Mouse (Mus musculus) cerebellum, adult 2 months (tissue): ENCODE results near the gene Eif4ebp2. TPM values are rescaled to one million over a fixed set of nuclear protein-coding genes. Genes with fewer than 3 reads are reported as not detected.

Experiments used
- DNase-seq, 2 experiments: peaks; one replicate each; pipeline ENCODE4 v3.0.0; 2021
- H3K27ac ChIP-seq: fragments of 200-500 bp; 2 replicates; pipeline ENCODE4 v1.5.1; 2012; ENCODE audit warnings: low read length, control low read depth, inconsistent platforms; ENCODE audit not compliant: insufficient read depth
- H3K27me3 ChIP-seq: fragments of 200-500 bp; 2 replicates; pipeline ENCODE4 v1.6.1; 2012; ENCODE audit warnings: inconsistent platforms, mild to moderate bottlenecking, low read length, moderate library complexity; ENCODE audit not compliant: control insufficient read depth, insufficient read depth
- H3K4me1 ChIP-seq: fragments of 200-500 bp; 2 replicates; pipeline ENCODE4 v1.6.1; 2011; ENCODE audit warnings: low read length; ENCODE audit not compliant: control insufficient read depth, insufficient read depth
- H3K4me3 ChIP-seq: fragments of 200-500 bp; replicated peaks from 2 replicates; pipeline ENCODE3; 2011; ENCODE audit warnings: mild to moderate bottlenecking, low read depth, low read length, control low read depth; ENCODE audit not compliant: insufficient read depth
- CTCF ChIP-seq: fragments of 200-500 bp; IDR thresholded peaks from 2 replicates; pipeline ENCODE4 v1.5.1; 2011; ENCODE audit warnings: low read depth, mild to moderate bottlenecking, control low read depth, low read length, moderate library complexity, borderline replicate concordance; ENCODE audit not compliant: insufficient read depth
- POLR2A ChIP-seq: fragments of 200-500 bp; IDR thresholded peaks from 2 replicates; pipeline ENCODE4 v1.6.1; 2011; ENCODE audit warnings: low read length, control low read depth, borderline replicate concordance; ENCODE audit not compliant: insufficient read depth
- WGBS: fragments of 180-500 bp; shearing (Covaris S2); methylation state at CpG from one replicate; pipeline ENCODE4 v1.1.7; 2018; 5-methylcytosine and 5-hydroxymethylcytosine counted together
- polyA plus RNA-seq: library from polyadenylated mRNA; depleted of rRNA; stranded (reverse); fragments of >200 nt; gene quantifications from 2 replicates; pipeline ENCODE4 v1.2.3, GENCODE M21; 2012

The Eif4ebp2 gene
- polyA plus RNA-seq, 1 experiment = 30.4 TPM

DNA sequence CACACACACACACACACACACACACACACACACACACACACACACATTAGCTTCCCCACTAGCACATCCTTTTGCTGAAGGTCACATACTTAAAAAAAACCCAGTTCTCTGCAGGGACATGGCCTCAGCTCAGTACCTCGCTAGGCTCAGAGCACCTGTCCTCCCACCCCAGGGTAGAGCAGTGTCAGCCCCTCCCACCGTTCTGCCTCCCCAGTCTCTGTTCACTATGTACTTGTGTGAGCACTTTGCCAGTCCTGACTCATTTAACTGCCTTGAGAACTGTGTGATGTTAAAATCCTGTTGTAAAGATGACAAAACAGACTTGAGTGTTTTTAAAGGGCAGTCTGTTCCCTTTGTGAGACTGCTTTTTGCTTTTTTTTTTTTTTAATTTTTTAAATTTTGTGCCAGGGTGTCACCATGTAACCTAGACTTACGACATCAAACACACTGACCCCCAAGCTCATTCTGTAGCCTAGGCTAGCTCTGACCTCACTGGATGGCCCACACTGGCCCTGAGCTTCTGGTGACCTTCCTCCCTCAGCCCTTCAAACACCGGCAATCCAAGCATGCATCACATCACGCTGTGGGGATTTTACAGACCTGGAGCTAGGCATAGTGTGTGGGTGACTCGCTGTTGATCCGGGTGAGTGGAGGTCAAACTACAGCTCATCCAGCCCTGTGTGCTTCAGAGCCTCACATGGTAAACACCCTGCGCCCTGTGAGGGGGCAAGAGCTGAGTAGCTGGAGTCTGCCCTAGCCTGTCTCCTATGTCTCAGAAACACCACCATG, 34.3 kb upstream of the Eif4ebp2 start:
- DNase-seq = no peak
- Histone ChIP-seq H3K4me3 (no peak overlapping the region), H3K27me3 (no peaks in the 10 kb centered on the region), H3K27ac (no peak overlapping the region), H3K4me1 (no peaks in the 10 kb centered on the region)
- WGBS = 88% methylated on average over 8 of the region's 8 CpGs
- TF ChIP-seq CTCF (no peak), POLR2A (no peak)

DNA sequence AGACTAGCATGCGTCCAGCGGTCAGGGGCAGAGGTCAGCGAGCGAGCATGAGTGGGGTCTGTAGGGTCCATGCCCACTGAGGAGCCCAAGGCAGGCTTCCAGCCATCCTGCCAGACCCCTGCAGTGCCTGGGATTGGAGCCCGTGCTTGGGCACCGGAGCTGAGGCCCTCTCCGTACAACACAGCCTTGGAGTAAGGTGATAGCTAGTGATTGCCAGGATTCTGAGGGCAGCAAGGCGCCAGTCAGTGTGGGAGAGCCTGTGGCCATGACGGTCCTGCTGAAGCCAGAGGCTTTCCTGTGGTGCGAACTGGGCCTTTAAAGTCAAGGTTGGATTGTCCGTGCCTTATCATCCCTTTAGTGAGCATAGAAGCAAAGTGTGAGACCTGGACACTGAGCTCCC, 32.3 kb upstream of the Eif4ebp2 start:
- H3K27ac ChIP-seq = no peak overlapping the region
- no peak overlapping the region for H3K4me3 ChIP-seq
- TF ChIP-seq CTCF (no peak), POLR2A (no peak)
- H3K4me1 ChIP-seq = no peaks in the 10 kb centered on the region
- no peak for DNase-seq
- no peaks in the 10 kb centered on the region for H3K27me3 ChIP-seq
- 37% methylated on average over 11 of the region's 11 CpGs for WGBS

DNA sequence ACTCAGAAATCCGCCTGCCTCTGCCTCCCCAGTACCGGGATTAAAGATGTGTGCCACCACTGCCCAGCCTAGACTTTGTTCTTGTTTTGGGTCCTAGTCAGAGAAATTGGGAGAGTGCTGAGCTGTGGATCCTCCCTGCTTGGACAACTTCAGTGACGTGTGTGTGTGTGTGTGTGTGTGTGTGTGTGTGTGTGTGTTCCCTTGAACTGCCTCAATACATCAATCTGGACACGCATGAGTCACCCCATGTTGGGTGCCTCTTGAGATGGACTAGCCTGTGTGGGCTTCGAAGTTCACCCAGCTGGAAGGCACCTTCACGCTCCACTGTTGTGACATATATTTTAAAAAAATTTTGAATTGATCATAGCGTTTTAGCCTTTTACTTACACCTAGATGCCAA, 30.3 kb upstream of the Eif4ebp2 start:
- TF ChIP-seq CTCF (no peak), POLR2A (no peak)
- Histone ChIP-seq H3K4me3 (no peak overlapping the region), H3K27ac (no peak overlapping the region), H3K4me1 (no peaks in the 10 kb centered on the region), H3K27me3 (no peaks in the 10 kb centered on the region)
- no peak for DNase-seq
- 82% methylated on average over 7 of the region's 7 CpGs for WGBS

- DNase-seq = no peak
- no peak overlapping the region for H3K4me3 ChIP-seq
Observed at GRCm38 (mm10) chr10:61480488-61480887, 28.0 kb upstream of the Eif4ebp2 start.

GRCm38 (mm10) chr10:61479927-61480326, 27.5 kb upstream of the Eif4ebp2 start:
- no peak for TF ChIP-seq CTCF
- TF ChIP-seq POLR2A = no peak
- 86% methylated on average over 4 of the region's 4 CpGs for WGBS
- H3K27ac ChIP-seq = no peak overlapping the region

More at GRCm38 (mm10) chr10:61480488-61480887, 28.0 kb upstream of the Eif4ebp2 start:
- no peaks in the 10 kb centered on the region for H3K27me3 ChIP-seq
- no peak for TF ChIP-seq CTCF
- no peak for TF ChIP-seq POLR2A
- WGBS = 82% methylated on average over 1 of the region's 1 CpGs
- no peaks in the 10 kb centered on the region for H3K4me1 ChIP-seq
- H3K27ac ChIP-seq = no peak overlapping the region

DNA sequence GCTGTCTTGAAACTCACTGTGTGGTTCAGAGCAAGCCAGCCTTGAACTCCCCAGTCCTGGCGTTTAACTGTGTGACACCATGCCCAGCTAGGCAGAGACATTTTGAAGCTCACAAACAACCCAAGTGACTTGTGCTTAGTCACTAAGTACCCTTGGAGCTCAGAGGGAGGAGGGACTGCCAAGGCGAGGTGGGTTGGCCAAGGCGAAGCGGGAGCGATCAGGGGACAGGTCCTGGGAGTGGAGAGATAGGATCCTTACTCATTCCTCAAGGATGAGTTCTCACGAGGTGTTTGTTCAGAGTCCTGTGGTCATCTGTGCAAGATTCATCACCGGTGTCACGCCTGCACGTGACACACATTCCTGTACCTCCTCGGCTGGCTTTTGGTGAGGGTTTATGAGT, 27.0 kb upstream of the Eif4ebp2 start:
- whole genome bisulfite sequencing = 92% methylated on average over 10 of the region's 10 CpGs
- no peaks in the 10 kb centered on the region for H3K27me3 ChIP-seq
- no peak overlapping the region for H3K27ac ChIP-seq
- H3K4me3 ChIP-seq = no peak overlapping the region
- DNase-seq = no peak
- H3K4me1 ChIP-seq = no peaks in the 10 kb centered on the region; the same call in 1 of the 2 replicates
- no peak for TF ChIP-seq CTCF
- no peak for TF ChIP-seq POLR2A

More at GRCm38 (mm10) chr10:61479927-61480326, 27.5 kb upstream of the Eif4ebp2 start:
- Histone ChIP-seq H3K27me3 (no peaks in the 10 kb centered on the region), H3K4me1 (no peaks in the 10 kb centered on the region; the same call in 1 of the 2 replicates), H3K4me3 (no peak overlapping the region)
- no peak for DNase-seq

DNA sequence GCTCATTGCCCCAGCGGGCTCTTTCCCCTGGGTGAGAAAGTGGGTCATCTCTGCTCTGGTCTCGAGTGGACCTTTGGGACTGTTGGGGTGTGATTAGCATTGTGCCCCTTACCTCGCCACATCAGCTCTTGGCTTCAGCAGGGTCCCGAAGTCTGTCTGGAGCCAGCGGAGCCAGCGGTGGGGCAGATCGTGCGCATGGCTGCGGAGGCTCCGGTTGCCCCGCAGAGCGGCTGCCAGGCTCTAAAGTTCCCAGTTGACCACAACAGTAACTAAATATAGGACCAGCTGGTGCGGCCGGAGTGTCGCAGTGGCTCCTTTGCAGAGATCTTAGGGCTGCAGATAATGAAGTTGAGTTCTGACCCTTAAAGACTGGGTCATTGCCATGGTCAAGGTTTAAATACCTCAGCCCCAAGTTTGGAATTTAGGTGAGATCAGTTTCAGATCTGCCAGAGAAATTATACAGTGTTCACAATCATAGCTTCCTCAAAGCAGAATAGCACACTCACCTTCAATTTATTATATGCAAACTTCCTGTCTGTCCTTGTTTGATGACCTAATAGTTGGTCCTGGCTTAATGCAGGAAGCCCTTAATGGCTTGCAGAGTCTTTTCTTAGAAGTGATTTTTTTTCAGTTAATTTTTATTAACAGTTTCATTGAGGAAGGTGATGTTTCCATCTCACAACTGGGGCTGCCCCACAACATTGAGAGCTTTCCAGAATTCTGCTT, 24.1 kb upstream of the Eif4ebp2 start:
- Histone ChIP-seq H3K27me3 (no peaks in the 10 kb centered on the region), H3K4me1 (no peaks in the 10 kb centered on the region; the same call in 1 of the 2 replicates), H3K27ac (no peak overlapping the region), H3K4me3 (peak overlapping the region; percentile 82)
- WGBS = 6% methylated on average over 15 of the region's 15 CpGs
- TF ChIP-seq CTCF = no peak
- no peak for TF ChIP-seq POLR2A
- no peak for DNase-seq
